Mouse (Mus musculus) gastrocnemius, postnatal 14 days (tissue): ENCODE data around the gene Rps6ka1. TPM values are rescaled to one million over a fixed set of nuclear protein-coding genes. Genes with fewer than 3 reads are reported as not detected.

ENCODE experiments used
- total RNA-seq, 2 experiments: library from RNA; stranded (reverse); gene quantifications; 2 replicates each; pipeline ENCODE4 v1.2.3; 2021

Rps6ka1 gene
- total RNA-seq, 2 experiments from 2014 or later: 5.0 to 5.4 TPM

Other genes starting within 250 kb of the Rps6ka1 start
- 10 to 100 TPM; 18.2 to 26.4 TPM for gene Zdhhc18, start 237.6 kb downstream of the Rps6ka1 start, total RNA-seq
- 1 to 10 TPM; 9.4 to 9.9 TPM for gene Pigv, start 215.2 kb downstream of the Rps6ka1 start, total RNA-seq
- gene Arid1a, start 131.0 kb downstream of the Rps6ka1 start, total RNA-seq: 10 to 100 TPM; 22.3 to 27.3 TPM
- 100 to 1,000 TPM; 110 to 135 TPM for gene Hmgn2, start 80.9 kb upstream of the Rps6ka1 start, total RNA-seq
- 10 to 100 TPM; 11.3 to 13.0 TPM for gene Dhdds, start 113.1 kb upstream of the Rps6ka1 start, total RNA-seq
- gene Lin28a, start 131.0 kb upstream of the Rps6ka1 start, total RNA-seq: 1 to 10 TPM; 1.9 to 3.0 TPM
- not detected for gene Zfp683, start 166.0 kb upstream of the Rps6ka1 start, total RNA-seq
- not detected for gene Crybg2, start 173.0 kb upstream of the Rps6ka1 start, total RNA-seq
- gene Cd52, start 207.3 kb upstream of the Rps6ka1 start, total RNA-seq: 1 to 10 TPM in 1 of 2 experiments, under 1 TPM in 1; 0.51 to 1.7 TPM
- 1 to 10 TPM in 1 of 2 experiments, under 1 TPM in 1; 0.70 to 1.2 TPM for gene Ubxn11, start 214.8 kb upstream of the Rps6ka1 start, total RNA-seq
- gene Sh3bgrl3, start 241.0 kb upstream of the Rps6ka1 start, total RNA-seq: 10 to 100 TPM; 30.4 to 37.5 TPM